Mouse (Mus musculus) neutrophil, adult 83 days (primary cell): Measurements from ENCODE around the gene Cry2. TPM values are rescaled to one million over a fixed set of nuclear protein-coding genes. Genes with fewer than 3 reads are reported as not detected.

Experiments
- total RNA-seq, 2 experiments: library from RNA; stranded (reverse); gene quantifications; one replicate each; pipeline ENCODE4 v1.2.4; 2023

The Cry2 gene
- 10 to 100 TPM; 13.9 to 15.4 TPM for total RNA-seq

GRCm38 (mm10) chr2:92433578-92434374 is at the start of gene Cry2:
Gene Cry2 (minus strand): TSS chr2:92434043.

GRCm38 (mm10) chr2:92459921-92460707 is 26.3 kb upstream of the Cry2 start, which contains the start of gene Slc35c1:
Gene Slc35c1 (minus strand): TSS chr2:92460538.

GRCm38 (mm10) chr2:92401091-92401561 is 32.7 kb downstream of the Cry2 start, which contains the start of gene Mapk8ip1:
Gene Mapk8ip1 (minus strand): TSS chr2:92401263.

GRCm38 (mm10) chr2:92381901-92382588 is 51.8 kb downstream of the Cry2 start, which contains the start of gene 1700029I15Rik:
Gene 1700029I15Rik (plus strand): TSS chr2:92382538.

GRCm38 (mm10) chr2:92374514-92374913 is 59.3 kb downstream of the Cry2 start, which contains the start of the genes Pex16 and Large2:
Gene Pex16 (plus strand): TSS chr2:92374676.
Gene Large2 (minus strand): TSS chr2:92374869.

Other genes starting within 250 kb of the Cry2 start
- 10 to 100 TPM; 17.2 to 19.1 TPM for gene Pex16, start 59.4 kb downstream of the Cry2 start, total RNA-seq
- gene Large2, start 59.2 kb downstream of the Cry2 start, total RNA-seq, result not detected
- gene 1700029I15Rik, start 51.5 kb downstream of the Cry2 start, total RNA-seq, result 1 to 10 TPM; 3.3 to 3.4 TPM
- gene Mapk8ip1, start 32.8 kb downstream of the Cry2 start, total RNA-seq, result under 1 TPM; 0.33 to 0.42 TPM
- gene Slc35c1, start 26.5 kb upstream of the Cry2 start, total RNA-seq, result 10 to 100 TPM; 33.6 to 40.1 TPM
- under 1 TPM; 0.53 to 0.90 TPM for gene Chst1, start 165.7 kb upstream of the Cry2 start, total RNA-seq